Mouse (Mus musculus) cerebellum, adult 2 months (tissue): ENCODE data around the gene Erc2.

Experiments used
- CTCF ChIP-seq: fragments of 200-500 bp; IDR thresholded peaks from 2 replicates; pipeline ENCODE4 v1.5.1; 2011; ENCODE audit warnings: low read depth, mild to moderate bottlenecking, control low read depth, low read length, moderate library complexity, borderline replicate concordance; ENCODE audit not compliant: insufficient read depth
- POLR2A ChIP-seq: fragments of 200-500 bp; IDR thresholded peaks from 2 replicates; pipeline ENCODE4 v1.6.1; 2011; ENCODE audit warnings: low read length, control low read depth, borderline replicate concordance; ENCODE audit not compliant: insufficient read depth

DNA sequence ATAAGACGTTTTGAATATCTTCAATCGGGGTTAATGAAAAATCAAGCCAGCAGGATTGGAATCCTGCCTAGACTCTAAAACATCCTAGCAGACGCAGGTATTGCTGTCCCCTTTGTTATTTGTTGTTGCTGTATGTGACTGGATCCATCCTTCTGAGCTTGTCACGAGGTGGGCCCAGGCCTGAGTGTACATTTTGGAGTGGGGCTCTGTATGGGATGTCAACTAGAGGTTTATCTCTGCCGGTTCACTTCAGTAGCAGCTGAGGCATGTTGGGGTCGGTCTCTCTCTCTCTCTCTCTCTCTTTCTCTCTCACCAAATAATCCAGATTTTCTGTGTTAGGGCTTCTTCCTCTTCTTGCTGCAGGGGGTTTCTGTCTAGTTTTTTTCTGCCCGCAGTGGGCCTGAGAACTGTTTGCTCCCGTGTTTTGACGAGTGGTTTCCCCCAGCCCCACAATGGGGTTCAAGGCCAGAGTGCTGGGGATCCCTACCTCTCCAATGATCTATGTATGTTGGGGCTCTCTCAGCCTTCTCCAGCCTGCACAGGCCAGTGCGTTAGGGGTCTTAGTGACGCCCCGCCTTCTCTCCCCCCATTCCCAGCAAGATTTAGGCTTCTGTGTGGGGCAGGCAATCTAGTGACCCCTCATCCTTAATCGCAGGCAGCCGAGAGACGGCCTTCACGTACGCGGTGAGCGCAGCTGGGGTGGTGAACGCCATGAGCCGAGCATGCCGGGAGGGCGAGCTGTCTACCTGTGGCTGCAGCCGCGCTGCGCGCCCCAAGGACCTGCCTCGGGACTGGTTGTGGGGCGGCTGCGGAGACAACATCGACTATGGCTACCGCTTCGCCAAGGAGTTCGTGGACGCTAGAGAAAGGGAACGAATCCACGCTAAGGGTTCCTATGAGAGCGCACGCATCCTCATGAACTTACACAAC is 895.7 kb downstream of the Erc2 start:
- no peak for TF ChIP-seq CTCF
- no peak for TF ChIP-seq POLR2A
